Mouse (Mus musculus): ENCODE measurements around the gene Gm20388.

DNA sequence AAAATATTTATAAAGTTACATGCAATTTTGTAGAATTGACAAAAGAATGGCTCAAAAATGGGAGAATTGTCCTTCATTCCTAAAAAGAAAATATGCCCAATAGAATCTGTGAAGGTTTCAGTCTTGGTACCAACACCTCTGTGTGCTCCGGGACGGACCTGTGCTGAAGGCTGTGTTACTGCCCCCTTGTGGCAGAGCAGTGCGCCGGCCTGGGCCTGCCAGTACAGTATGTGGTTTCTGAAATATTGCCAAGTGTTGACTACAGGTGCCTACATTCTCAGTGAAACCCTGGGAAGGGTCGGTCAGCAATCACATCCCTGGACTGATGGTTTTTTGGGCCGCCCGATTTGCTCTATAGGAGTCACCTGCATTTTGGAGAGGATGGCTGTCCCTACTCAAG, 1688.3 kb downstream of the Gm20388 start:
- TF ChIP-seq GATA1 (IDR thresholded peaks at IDR 0.05; ENCODE audit: low read length) (no peak), TAL1 (IDR thresholded peaks at IDR 0.05; ENCODE audit: low read length) (no peak)

Measured in erythroblast, embryonic 14.5 days (primary cell).